Mouse (Mus musculus): ENCODE data around the gene Gm44973.

DNA sequence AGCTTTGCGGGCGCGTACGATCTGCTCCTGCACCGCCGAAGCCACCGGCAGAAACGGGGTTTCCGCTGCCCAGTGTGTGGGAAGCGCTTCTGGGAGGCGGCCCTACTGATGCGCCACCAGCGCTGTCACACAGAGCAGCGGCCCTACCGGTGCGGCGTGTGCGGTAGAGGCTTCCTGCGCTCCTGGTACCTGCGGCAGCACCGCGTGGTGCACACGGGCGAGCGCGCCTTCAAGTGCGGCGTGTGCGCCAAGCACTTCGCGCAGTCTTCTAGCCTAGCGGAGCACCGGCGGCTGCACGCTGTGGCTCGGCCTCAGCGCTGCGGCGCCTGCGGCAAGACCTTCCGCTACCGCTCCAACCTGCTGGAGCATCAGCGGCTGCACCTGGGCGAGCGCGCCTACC, 16.2 kb downstream of the Gm44973 start:
- TF ChIP-seq POLR2A (IDR thresholded peaks at IDR 0.05; ENCODE audit: low read depth, low read length) (no peak), CTCF (IDR thresholded peaks at IDR 0.05; ENCODE audit: extremely low read depth, insufficient read depth, insufficient read length, insufficient replicate concordance) (no peak)

Measured in spleen, adult 2 months (tissue).